Mouse (Mus musculus): ENCODE measurements around the gene Six2.
"Not testable (repeated sequence)": the region's sequence is repeated elsewhere in the genome, so short reads cannot be mapped to it uniquely, and the experiment has no call there.

The Six2 gene

DNA sequence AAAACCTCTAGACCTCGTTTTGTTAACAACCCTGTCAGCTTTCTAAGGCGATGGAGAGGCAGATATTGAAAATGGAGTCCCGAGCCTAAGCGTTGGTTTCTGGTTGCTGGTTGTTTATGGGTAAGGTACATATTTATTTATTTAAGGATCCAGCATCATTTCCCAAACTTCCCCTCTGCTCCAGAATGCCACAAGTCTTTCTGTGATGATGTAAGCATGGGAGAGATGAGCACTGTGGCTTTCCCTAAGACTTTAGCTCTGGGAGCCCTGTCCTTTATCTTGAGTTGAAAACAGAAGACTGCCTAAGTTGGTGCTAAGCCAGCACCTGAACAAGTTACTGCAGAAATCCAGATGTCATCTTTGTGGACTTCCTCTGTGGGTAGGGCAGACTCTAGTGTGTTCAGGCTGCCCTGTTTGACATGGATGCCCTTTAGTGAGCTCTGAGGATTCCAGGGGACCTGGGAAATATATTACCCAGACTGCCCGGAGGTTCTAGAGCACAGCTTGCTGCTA is 1.8 kb upstream of the Six2 start:
- DNase-seq = no peak

DNA sequence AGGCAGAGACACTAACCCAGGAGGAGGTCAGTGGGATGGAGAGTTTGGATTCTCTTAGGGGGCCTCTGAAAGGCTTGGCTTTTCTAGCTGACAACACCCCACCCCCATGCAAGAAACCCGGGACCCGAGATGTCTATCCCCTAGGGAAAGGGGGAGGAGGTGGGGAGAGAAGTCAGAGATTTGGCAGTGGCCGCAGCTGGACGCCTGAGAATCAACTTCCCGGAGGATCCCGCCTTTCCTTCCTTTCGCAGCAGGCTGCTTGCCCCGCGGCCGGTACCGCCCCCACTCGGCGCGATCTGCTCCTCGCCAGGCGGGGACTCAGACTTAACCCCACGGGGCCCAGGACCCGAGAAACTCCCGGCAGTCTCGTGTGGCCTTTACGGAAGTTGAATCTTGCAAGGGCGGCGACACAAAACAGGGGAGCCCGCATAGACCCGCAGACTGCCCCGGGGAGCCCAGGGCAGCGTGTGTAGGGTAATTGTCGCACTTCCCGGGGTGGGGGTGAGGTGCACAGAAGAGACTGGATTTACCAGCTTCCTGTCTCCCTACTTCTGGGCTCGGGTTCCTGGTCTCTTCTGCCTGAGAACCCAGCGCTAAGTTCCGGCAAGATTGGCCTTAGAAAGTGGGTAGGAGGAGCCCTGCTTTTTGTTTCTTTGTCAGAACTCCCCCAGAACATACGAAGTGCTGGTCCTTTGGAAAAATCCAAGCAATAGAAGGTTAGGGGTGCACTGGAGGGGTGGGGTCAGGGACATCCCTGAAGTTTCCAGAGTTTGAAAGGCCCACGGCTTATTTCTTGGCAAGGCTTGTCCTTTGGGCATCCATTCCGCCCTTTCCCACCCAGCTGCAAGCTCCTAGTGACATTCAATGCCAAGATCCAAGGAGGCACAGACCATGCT is 1.1 kb upstream of the Six2 start:
- DNase-seq = peak; percentile 98

DNA sequence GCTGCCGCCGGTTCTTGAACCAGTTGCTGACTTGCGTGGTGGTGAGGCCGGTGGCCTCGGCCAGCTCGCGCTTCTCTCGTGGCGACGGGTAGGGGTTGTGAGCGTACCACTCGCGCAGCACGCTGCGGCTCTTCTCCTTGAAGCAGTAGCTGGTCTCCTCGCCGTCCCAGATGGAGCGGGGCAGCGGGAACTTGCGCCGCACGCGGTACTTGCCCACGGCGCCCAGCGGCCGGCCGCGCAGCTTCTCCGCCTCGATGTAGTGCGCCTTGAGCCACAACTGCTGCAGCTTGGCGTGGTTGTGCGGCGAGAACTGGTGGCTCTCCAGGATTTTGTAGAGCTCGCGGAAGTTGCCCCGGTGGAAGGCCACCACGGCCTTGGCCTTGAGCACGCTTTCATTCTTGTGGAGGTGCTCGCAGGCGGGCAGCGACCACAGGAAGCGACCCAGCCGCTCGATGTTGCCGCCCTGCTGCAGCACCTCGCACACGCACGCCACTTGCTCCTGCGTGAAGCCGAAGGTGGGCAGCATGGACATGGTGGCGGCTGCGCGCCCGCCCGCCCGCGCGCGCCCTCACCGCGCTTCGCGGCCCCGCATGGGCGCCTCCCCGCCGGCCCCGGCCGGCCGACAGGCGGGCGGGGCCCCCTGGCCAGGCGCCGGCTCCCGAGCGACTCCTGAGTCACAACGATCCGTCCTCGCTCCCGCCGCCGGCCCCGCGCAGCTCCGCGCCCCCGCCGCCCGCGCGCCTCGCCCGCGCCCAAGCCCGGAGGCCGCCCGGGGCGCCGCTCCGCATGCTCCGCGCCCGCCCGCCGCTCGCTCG is 446 bp downstream of the Six2 start:
- peak; percentile 88 for DNase-seq

GRCm38 (mm10) chr17:85686476-85687420 is 1.3 kb downstream of the Six2 start:
- DNase-seq = no peak

DNA sequence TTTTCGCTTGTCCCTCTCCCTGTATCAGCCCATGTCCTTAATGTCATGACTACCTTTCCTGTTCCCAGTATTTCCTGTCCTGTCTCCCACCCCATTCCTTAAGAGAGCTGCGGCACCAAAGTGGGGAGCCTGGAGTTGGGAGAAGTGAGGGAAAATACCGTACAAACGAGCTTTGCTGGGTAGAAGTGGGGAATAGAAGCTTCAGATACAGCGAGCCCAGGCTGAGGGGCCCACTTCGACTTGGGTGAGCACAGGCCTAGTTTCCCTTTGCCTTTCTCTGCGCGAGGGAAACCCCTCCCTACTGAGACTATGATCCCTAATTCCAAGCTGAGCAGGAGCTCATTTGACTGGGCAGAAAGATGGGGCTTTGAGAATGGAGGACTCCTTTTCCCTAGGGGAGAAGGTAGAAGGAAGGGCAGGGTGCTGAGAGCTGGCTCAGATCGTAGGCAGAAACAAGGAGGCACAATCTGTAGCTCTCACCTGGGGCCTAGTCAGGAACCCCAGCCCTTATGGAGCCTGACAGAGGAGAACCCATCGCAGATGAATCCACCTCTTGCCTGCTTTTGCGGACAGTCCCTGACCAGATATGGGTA is 2.3 kb downstream of the Six2 start:
- no peak for DNase-seq

- no peak for DNase-seq
Measured at GRCm38 (mm10) chr17:85684841-85685688, 3.0 kb downstream of the Six2 start.

- DNase-seq = not testable (repeated sequence)
Measured at GRCm38 (mm10) chr17:85684436-85684835, 3.6 kb downstream of the Six2 start.

DNA sequence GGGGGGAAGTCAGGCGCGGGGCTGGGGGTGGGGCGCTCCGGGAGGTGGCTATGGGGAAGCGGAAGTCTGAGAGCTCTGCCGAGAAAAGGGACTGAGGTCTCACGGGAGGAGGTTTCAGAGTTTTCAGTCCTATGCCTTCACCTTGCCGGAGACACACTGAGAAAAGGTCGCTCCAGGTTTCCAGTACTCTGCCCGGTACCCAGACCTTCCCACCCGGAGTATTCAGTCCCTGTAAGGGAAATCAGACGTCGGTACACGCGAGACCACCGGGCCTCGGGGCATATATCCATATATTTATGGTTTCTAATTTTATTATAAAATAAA is 4.1 kb downstream of the Six2 start:
- DNase-seq = no peak

GRCm38 (mm10) chr17:85683111-85683983 is 4.7 kb downstream of the Six2 start:
- DNase-seq = peak; percentile 76

- DNase-seq = peak; percentile 43
Measured at GRCm38 (mm10) chr17:85682181-85682710, 5.8 kb downstream of the Six2 start.

DNA sequence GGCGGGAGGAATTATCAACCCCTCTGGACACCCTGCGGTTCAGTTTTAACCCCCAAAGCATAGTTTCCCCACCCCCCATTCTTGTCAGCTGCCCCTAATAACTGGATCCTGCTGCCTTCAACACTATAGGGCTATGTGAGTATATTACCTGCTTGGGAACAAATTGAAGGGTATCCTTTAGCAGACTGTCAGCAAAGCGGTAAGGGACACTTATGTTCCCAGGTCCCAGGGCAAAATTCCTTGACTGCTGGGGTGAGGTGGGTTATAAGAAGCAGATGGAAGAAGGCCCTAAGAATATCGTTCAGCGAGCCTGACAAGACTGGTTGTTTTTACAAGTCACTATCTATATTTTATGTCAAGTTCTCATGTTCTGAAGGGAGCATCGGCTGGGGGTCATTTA is 6.3 kb downstream of the Six2 start:
- no peak for DNase-seq

DNA sequence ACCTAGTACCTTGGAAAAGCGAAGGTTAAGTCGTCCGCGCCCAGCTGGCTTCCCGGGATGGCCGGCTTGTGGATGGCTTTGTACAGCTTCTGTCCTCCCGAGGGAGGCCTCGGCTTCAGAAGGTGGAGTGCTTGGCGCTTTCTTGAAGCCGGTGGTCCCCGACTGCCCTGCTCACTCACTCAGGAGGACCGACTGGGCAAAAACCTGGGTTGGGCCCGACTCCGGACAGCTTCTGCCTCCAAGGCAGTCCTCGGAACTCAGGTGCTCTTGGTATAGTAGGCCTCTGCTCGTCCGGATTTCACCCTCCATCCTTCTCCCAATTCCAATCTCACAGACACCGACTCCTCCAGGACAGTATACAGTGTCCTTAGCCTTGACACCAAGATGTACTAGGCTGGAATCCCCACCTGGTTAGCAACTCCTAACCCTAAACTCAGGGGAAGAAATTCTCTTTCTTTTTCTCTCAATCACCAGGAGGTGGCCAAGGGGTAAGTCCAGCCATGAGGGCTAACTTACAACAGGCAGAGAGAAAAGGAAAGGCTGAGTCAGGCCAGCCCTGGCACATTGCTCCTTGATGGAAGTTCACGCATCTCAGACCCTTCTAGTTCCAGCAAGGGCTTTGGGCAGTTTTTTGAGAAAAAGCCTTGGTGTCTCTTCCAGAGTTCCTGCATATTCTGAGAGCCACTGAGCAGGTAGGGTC is 7.1 kb downstream of the Six2 start:
- no peak for DNase-seq

GRCm38 (mm10) chr17:85680116-85680850 is 7.8 kb downstream of the Six2 start:
- peak; percentile 74 for DNase-seq

DNA sequence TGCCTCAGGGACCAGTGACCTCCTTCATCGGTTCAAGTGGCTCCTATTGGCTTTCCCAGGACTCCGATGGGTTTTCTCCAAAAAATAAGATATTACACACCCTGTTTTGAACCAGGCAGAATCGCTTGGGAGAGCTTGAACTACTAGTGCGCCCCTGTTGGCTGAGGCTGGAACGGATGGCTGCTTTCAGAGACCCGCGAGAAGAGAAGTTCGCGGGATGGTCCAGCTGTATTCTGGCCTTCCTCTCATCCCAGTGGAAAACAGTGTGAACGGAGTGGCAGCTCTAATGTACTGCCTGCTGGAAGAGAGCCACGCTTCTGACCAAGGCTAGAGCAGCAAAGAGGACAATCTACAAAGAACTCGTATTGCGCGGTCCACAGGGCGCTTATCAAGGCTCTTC is 8.4 kb downstream of the Six2 start:
- peak; percentile 90 for DNase-seq

DNA sequence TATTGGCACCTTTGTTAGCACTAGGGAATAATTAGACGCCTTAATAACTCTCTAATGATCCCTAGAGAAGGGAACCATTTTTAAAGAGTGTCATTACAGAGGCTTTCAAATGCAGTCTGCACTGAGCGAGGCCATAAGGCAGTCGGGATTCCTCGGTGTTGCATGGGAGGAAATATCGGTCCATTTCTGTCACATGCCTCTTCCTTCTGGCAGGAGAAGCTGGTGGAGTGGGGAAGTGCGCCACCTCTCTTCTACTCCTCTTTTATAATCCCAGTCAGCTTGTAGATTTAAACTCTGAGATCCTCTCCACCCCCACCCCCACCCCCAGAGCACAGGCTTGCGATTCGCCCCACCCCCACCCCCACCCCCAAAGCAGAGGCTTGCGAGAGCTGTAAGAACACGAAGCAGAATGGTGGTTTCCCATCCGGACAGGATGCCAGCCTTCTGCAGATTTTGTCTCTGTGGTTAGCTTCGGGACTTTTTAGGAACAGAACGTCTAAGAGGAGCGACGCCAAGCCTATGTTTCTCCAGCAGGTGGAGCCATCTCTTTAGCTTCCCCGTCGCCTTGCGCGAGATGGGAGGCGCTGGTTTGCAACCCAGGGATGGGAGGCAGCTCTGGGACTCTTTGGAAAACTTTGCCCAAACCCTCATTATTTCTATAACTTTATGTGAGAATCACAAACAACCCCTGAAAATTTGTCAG is 23.3 kb downstream of the Six2 start:
- peak; percentile 94 for DNase-seq

- no peak for DNase-seq
Measured at GRCm38 (mm10) chr17:85664202-85664601, 23.9 kb downstream of the Six2 start.

DNA sequence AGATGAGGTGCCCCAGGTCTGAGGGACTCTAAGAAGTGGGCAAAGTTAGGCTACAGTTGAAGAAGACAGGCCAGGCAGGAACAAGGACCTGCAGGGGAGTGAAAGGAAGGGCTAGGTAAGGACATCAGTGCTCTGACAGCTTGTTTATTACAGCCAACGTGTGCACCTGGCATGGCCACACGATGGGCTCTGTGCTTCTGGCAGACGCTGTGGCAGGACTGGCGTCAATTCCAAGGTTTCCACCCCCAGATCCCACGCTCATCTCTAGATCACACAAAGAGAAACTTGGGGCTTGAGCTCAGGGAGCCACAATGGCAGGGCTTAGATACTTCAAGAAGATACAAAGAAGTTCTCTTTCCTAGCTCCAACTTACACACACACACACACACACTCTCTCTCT is 26.6 kb downstream of the Six2 start:
- no peak for DNase-seq

DNA sequence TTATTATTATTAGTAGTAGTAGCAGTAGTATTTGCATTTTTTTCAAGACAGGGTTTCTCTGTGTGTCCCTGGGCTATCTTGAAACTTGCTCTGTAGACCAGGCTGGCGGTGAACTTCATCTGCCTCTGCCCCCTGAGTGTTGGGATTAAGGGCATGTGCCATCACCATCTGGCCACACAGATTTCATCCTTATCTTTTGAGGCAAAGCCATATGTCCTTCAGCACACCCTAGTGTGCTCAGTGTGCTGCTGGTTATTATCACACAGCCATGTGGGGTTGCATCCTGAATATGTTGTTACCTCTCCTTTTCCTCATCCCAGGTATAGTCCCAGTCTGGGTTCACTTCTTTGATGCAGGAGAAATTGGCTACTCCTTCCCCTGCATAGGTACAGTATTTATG is 28.1 kb downstream of the Six2 start:
- DNase-seq = no peak
